ENCODE assay signal across 9 mouse cellular contexts in genomic region chr3:62603231-62604046, GRCm38 (mm10). TPM values are rescaled to one million over a fixed set of nuclear protein-coding genes. Genes with fewer than 3 reads are reported as not detected.
DNase-seq lines count a peak whose midpoint lies in the region; ATAC-seq and TF ChIP-seq lines count a peak whose summit lies in the region.
"Had no signal": no experiment of that assay in that cellular context is flagged by ENCODE, and none has a peak within 500 bp of the region (broad histone marks: within the 10 kb centered on the region; RNA-seq: fewer than 3 reads in every experiment).

No protein-coding gene starts in this region.

- H3K36me3 ChIP-seq in C2C12 (ENCODE audit: control insufficient read depth, insufficient read depth), result peaks cover 7% of the 10 kb centered on the region
- H3K36me3 ChIP-seq in forebrain, embryonic 10.5 days (replicated peaks), result no peaks in the 10 kb centered on the region
- no peaks in the 10 kb centered on the region for H3K36me3 ChIP-seq in neural tube, embryonic 12.5 days
- H3K36me3 ChIP-seq in thymus, adult 2 months (ENCODE audit: control insufficient read depth, insufficient read depth, low read length), result no peaks in the 10 kb centered on the region

- peaks cover 15% of the 10 kb centered on the region for H3K4me1 ChIP-seq in forebrain, embryonic 10.5 days
- H3K4me1 ChIP-seq in neural tube, embryonic 12.5 days, result 0 out of 2 replicates have a peak, but pooled peaks cover 5% of the 10 kb centered on the region
- H3K4me1 ChIP-seq in thymus, adult 2 months (replicated peaks; ENCODE audit: control insufficient read depth, insufficient read depth, low read length), result no peaks in the 10 kb centered on the region

- H3K4me3 ChIP-seq in C2C12 (ENCODE audit: insufficient read depth, poor library complexity, severe bottlenecking), result peak overlapping the region; percentile 63
- peak overlapping the region; percentile 63 for H3K4me3 ChIP-seq in forebrain, embryonic 10.5 days
- peak overlapping the region; percentile 43 for H3K4me3 ChIP-seq in neural tube, embryonic 12.5 days
- no peak overlapping the region for H3K4me3 ChIP-seq in thymus, adult 2 months (ENCODE audit: control insufficient read depth, insufficient read depth, low read length)

- intact Hi-C loops in gastrocnemius, postnatal 36 days (cut with DNase I), result no loop called here
- intact Hi-C loops in left cerebral cortex, postnatal 36 days (cut with DNase I), result no loop called here

- H3K79me2 ChIP-seq in C2C12 (ENCODE audit: control insufficient read depth, insufficient read depth), result peaks cover 69% of the 10 kb centered on the region

- peak; percentile 86 for ATAC-seq in neural tube, embryonic 12.5 days (ENCODE audit: low FRiP score, low read depth)

- peak overlapping the region; percentile 50 for H3K9ac ChIP-seq in neural tube, embryonic 12.5 days

- no peaks in the 10 kb centered on the region for H3K9me3 ChIP-seq in forebrain, embryonic 10.5 days
- no peaks in the 10 kb centered on the region for H3K9me3 ChIP-seq in neural tube, embryonic 12.5 days

- H3K27ac ChIP-seq in forebrain, embryonic 10.5 days, result 0 out of 2 replicates have a peak overlapping the region, but pooled peaks have one; percentile 35
- no peak overlapping the region for H3K27ac ChIP-seq in neural tube, embryonic 12.5 days
- no peak overlapping the region for H3K27ac ChIP-seq in thymus, adult 2 months (ENCODE audit: control insufficient read depth, insufficient read depth, low read length)

- no peaks in the 10 kb centered on the region for H3K27me3 ChIP-seq in C2C12 (ENCODE audit: control insufficient read depth, insufficient read depth, insufficient read length)
- peaks cover 34% of the 10 kb centered on the region for H3K27me3 ChIP-seq in forebrain, embryonic 10.5 days (ENCODE audit: poor library complexity, severe bottlenecking)
- H3K27me3 ChIP-seq in neural tube, embryonic 12.5 days (replicated peaks), result peaks cover 15% of the 10 kb centered on the region
- H3K27me3 ChIP-seq in thymus, adult 2 months (ENCODE audit: control insufficient read depth, insufficient read depth, low read length), result no peaks in the 10 kb centered on the region
- H3K27me3 ChIP-seq: CH12.LX had no signal

- DNase-seq in gastrocnemius, postnatal 10 days, result peak; percentile 5
- no peak for DNase-seq in gastrocnemius, postnatal 36 days
- DNase-seq in forebrain, embryonic 10.5 days (ENCODE audit: extremely low spot score, low spot score), result peak; percentile 37
- peak; percentile 15 to 18 for DNase-seq in left cerebral cortex, postnatal 36 days (ENCODE audit: low spot score in 2 of 2)
- DNase-seq in gastrocnemius, adult 18-20 months (ENCODE audit: low spot score), result no peak
- DNase-seq in thymus, adult 2 months, result no peak

- no peak for TF ChIP-seq CTCF in C2C12 (IDR thresholded peaks at IDR 0.05; ENCODE audit: control insufficient read depth, insufficient read depth, insufficient read length)
- no peak for TF ChIP-seq CTCF in thymus, adult 2 months (IDR thresholded peaks at IDR 0.05; ENCODE audit: borderline replicate concordance, control insufficient read depth, extremely low read depth, insufficient read depth, low read length, poor library complexity)

- TF ChIP-seq POLR2A in thymus, adult 2 months (IDR thresholded peaks at IDR 0.05; ENCODE audit: control insufficient read depth, extremely low read depth, insufficient read depth, low read length, poor library complexity), result no peak

- 1% methylated on average over 40 of the region's 40 CpGs for WGBS in forebrain, embryonic 10.5 days
- 1% methylated on average over 40 of the region's 40 CpGs for WGBS in neural tube, embryonic 12.5 days
- WGBS in thymus, adult 2 months, result 2% methylated on average over 40 of the region's 40 CpGs

- H3ac ChIP-seq in C2C12 (ENCODE audit: control insufficient read depth, insufficient read length, low read depth), result peak overlapping the region; percentile 53

- peaks cover 55% of the 10 kb centered on the region for H3K79me3 ChIP-seq in C2C12 (ENCODE audit: low read depth)

- H3K4me2 ChIP-seq in neural tube, embryonic 12.5 days (replicated peaks), result peak overlapping the region; percentile 81

TF ChIP-seq in C2C12, 6 proteins besides CTCF, POLR2A, EP300 and RAD21:
- TF ChIP-seq MAX (IDR thresholded peaks at IDR 0.05) (no peak), USF1 (IDR thresholded peaks at IDR 0.05; ENCODE audit: low read depth) (no peak), FOSL1 (IDR thresholded peaks at IDR 0.05; ENCODE audit: insufficient read depth, low read length, poor library complexity, severe bottlenecking) (no peak), MYOG (IDR thresholded peaks at IDR 0.05; ENCODE audit: control insufficient read depth, extremely low read depth, insufficient read length) (no peak), MYOD1 (IDR thresholded peaks at IDR 0.05; ENCODE audit: control insufficient read depth, insufficient read length, low read depth) (no peak), CEBPB (IDR thresholded peaks at IDR 0.05; ENCODE audit: low read depth) (no peak)

RNA-seq across cellular contexts. Expression of gene Gpr149, which starts 1.5 kb away (rescaled TPM):
- total RNA-seq in gastrocnemius, postnatal 10 days (2021), result under 1 TPM in 1 of 2 experiments, not detected in 1; 0.07 TPM
- not detected for total RNA-seq in gastrocnemius, postnatal 36 days (2021)
- polyA plus RNA-seq in C2C12 (2012; fragmentation: generic; extraction: Trizol), result 3.3 TPM
- 0.05 and 0.07 TPM in 2 replicates for polyA plus RNA-seq in forebrain, embryonic 10.5 days (2016; fragmentation: Nextera tagmentation; extraction: Ambion mirVana)
- 1 to 10 TPM in 1 of 2 experiments, under 1 TPM in 1; 0.62 to 3.4 TPM for total RNA-seq in left cerebral cortex, postnatal 36 days (2021)
- polyA plus RNA-seq in neural tube, embryonic 12.5 days (2016; fragmentation: Nextera tagmentation; extraction: Ambion mirVana), result 0.29 and 0.82 TPM in 2 replicates
- not detected for total RNA-seq in gastrocnemius, adult 18-20 months (2021)
- polyA plus RNA-seq in thymus, adult 2 months (2012; rRNA removed), result not detected in 2 replicates
- total RNA-seq: CH12.LX had no signal

Comparison
In these comparisons a context has a peak if more than half of its experiments do, and no peak if none do; other contexts are left out.
1. DNase-seq: peak in gastrocnemius, postnatal 10 days (single experiment), forebrain, embryonic 10.5 days (single experiment) and left cerebral cortex, postnatal 36 days (2 of 2); none in gastrocnemius, postnatal 36 days (0 of 2), gastrocnemius, adult 18-20 months (single experiment) and thymus, adult 2 months (single experiment).